Mouse (Mus musculus): Measurements from ENCODE around the gene Trip6.

Trip6 gene

DNA sequence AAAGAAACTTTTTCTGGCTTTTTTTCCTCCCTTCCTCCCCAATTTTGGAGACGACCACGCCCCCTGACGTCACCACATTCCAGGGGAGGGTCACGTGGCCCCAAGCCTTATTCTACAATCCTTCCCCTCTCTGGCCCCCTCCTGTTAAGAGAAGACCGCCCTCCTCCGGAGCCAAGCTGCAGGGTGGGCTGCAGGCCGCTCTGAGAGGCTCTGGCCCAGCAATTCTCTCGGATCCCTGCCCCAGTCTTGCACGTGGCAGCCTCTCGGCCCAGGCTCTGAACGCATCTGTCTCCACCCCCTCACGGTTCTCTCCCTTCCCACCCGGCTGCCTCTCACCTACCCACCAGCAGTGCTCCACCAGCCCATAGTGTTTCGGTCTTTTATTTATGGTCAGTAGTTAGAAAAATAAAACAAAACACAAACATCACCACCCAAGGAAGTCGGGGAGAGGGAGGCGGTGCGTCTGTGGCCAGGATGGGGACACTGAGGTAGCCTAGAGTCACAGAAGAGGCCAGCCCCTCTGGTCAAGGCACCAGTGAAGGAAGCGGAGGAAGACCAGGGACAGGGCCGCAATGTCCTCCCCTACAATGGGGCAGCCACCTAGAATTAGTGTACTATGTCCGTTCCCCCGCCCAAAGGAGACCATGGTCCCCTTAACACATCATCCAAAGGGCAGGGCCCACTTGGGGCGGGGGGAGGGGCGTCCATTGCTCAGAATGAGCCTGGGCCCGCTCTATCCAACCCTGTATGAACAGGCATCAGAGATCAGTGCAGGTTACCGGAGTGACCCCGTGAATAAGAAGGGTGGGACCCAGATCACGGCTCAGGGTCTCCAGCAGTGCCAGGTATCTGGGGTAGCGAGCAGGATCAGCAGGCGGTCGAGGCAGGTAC, at the start of gene Trip6:
Gene Trip6, minus strand, starts transcription at position 212 of the 891 bp plus-strand sequence.
- peak; percentile 96 for DNase-seq (ENCODE audit: extremely low spot score)

DNA sequence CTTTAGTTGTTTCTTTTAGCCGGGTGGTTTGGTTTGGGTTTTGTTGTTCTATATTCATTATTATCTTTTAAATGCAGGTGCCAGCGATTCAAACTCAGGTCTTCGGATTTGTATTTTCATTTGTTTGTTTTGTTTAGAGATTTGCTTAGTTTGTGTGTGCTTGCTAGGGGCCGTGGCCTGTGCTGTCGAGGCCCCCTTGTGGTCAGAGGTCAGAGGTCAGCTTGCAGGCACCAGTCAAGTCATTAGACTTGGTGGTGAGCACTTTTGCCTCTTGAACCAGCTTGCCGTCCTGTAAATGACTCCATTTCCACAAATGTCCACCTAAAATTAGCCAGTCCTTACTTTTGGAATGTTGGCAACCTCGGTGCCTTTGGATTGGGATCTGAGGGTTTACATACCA, 44.2 kb upstream of the Trip6 start:
- DNase-seq (ENCODE audit: extremely low spot score) = peak; percentile 44

- no peak for DNase-seq (ENCODE audit: extremely low spot score)
These were observed 39.9 kb upstream of the Trip6 start for GRCm38 (mm10) chr5:137354091-137354490.

DNA sequence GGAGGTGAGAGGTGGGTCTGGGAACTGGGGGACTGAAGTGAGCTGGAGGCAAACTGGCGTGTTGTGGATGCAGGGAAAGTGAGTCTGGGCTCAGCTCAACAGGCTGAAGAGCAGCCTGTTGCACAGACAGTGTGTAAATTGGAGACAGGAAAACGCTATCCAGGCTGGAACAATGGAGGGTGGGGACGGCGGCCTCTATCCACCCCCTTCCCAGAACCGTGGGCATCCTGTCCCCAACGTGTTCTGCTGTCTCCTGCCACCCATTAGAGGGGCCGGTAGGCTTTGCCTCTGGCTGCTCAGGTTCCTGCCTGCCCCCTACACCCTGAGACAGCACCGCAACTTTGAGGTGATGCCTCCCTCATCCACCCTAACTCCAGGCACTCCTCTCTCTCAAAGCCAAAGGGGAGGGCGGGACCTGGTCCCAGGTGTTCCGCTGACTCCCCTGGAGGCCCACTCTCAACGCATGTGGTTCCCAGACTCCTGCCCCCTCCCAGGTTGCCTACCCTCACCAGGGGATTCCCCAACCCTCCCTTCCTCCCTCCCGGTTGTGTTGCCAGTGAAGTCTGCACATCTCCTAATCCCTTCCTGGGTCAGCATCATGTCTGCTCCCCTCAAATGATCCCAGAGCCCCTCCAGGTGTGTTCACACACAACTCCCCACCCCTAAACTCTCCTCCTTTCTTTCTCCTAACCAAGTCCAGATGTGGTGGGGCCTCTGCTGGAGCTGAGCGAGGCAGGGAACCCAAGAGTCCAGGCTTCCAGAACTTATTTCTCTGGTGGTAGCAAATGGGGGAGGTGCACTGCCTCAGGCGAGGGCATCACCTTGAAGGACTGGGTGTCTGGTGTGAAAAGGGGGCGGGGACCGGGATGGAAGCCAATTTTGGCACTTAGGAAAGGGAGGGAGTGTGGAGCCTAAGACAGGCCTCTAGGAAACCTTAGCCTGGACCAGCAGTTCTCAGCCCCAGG, 38.1 kb upstream of the Trip6 start:
- DNase-seq (ENCODE audit: extremely low spot score) = peak; percentile 14

DNA sequence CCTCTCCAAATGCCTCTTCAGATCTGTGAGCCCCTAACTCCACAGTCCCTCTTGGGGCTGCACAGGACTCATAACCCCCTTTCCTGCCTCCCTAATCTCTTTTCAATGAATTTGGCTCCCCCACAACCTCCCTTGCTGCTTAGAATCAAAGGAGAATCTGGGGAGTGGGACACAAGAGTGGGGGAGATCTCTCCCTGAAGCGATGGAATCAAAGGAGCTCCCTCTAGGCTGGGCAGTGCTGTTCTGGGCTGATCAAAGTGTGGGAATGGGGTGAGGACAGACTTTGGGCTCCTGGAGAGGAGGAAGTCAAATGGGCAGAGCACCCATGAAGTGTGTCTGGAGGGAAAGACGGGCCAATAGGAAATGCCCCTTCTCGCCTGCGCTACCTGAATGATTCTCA, 37.2 kb upstream of the Trip6 start:
- peak; percentile 11 for DNase-seq (ENCODE audit: extremely low spot score)

DNA sequence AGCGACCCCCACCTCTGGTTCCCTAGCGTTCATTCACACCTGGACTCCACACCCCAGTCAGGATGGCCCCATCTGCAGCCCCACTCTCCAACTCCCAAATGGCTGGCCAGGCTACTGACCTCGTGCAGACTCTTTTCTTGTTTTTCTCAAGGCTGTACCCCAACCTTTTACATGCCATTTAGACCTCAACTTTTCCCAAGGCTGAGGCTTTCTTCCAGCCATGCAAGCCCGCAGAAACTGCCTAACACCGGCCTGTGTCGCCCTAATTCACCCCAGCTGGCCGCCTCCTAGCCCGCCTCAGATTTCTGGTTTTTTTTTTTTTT, 36.8 kb upstream of the Trip6 start:
- peak; percentile 53 for DNase-seq (ENCODE audit: extremely low spot score)

- peak; percentile 61 for DNase-seq (ENCODE audit: extremely low spot score)
These were observed 36.2 kb upstream of the Trip6 start for GRCm38 (mm10) chr5:137350205-137351057.

GRCm38 (mm10) chr5:137349384-137350204, 35.4 kb upstream of the Trip6 start, which contains the start of gene Ephb4:
Gene Ephb4 (plus strand): TSS chr5:137350109.
- peak; percentile 98 for DNase-seq (ENCODE audit: extremely low spot score)

DNA sequence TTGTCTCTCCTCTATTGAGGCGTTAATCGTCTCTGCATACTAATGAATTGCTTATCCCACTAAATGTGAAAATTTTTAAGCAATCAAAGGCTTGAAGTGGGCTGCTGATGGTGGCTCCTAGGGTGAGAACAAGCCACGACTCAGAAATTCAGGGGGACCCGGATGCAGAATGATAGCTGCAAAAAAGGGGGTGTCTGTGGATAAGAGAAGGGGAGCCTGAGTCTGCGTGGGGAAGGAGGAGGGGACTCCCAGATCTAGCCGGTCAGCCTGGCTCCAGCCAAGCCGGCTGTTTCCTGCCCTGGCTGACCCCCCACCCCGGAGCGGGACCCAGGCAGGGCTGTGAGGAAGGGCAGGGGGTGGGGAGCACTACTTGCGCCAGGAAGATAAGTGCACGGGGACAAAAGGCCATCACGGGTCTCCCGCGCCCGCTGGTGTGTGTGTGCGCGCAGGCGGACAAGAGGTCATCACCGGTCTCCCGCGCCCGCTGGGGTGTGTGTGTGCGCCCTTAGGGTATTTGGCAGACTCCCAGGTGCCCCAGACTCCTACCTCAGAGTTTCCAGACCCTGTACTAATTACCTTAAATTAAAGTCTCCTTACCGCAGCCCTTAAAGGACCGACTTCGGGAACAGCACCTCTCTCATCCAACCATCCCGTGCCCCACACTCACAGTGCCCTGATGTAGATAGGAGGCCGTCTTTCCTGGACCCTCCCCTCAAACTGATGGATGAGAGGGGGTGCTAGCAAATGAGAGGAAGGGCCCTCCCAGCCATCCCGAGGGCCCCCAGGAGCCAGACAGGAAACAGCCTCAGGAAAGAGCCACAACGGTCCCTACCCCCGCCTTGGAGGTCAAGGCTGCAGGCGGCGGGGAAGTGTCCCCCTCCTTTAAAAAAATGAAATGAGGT, 34.5 kb upstream of the Trip6 start:
- peak; percentile 77 for DNase-seq (ENCODE audit: extremely low spot score)

- peak; percentile 27 for DNase-seq (ENCODE audit: extremely low spot score)
These were observed 33.7 kb upstream of the Trip6 start for GRCm38 (mm10) chr5:137347856-137348255.

DNA sequence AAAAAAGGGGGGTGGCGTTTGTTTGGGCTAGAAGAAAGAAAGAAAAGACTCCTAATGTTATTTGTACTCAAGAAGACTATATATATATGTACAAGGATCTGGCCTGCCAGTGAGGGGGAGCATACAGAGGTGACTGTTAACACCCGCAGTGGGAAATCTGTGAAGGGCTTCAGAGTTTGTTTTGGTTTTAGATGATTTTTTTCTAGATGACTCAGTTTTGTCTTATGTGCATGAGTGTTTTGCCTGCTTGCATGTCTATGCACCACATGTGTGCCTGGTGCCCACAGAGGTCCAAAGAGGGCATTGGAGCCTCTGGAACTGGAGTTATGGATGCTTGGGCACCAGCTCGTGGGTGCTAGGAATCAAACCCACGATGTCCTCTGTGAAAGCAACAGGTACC, 32.8 kb upstream of the Trip6 start:
- no peak for DNase-seq (ENCODE audit: extremely low spot score)

DNA sequence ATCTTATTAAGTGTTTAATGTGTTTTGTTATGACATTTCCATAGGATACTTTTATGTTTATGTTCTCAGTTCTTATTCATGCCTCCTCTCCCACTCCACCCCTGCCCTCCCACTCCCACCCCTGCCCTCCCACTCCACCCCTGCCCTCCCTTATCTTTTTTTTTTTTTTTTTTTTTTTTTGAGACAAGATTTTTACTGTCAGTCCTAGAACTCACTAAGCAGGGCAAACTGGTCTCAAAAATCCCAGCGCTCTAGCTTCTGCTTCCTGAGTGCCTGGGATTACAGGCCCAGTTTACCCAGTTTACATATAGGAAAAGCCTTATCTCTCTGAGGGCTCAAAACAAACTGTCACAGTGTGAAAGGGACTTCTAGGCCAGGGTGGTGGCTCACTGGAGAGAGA, 32.2 kb upstream of the Trip6 start:
- DNase-seq (ENCODE audit: extremely low spot score) = no peak

DNA sequence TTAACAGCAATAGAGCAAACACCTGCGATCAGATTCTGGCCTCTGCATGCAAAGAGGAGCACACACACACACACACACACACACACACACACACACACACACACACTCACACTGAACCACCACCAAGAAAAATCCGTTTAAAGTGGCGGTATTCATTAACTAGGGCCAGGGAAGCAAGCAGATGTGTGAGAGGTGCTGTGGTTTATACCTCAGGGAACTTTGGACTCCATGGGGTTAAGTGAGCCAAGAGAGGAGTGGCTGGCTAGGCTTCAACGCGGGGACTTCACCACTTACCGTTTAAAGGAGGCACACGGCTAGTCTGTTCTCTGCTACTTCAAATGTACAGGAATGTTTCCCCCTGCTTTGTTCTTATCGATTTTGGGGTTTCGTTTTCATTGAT, 31.6 kb upstream of the Trip6 start:
- no peak for DNase-seq (ENCODE audit: extremely low spot score)

GRCm38 (mm10) chr5:137343869-137344268, 29.7 kb upstream of the Trip6 start:
- DNase-seq (ENCODE audit: extremely low spot score) = no peak

DNA sequence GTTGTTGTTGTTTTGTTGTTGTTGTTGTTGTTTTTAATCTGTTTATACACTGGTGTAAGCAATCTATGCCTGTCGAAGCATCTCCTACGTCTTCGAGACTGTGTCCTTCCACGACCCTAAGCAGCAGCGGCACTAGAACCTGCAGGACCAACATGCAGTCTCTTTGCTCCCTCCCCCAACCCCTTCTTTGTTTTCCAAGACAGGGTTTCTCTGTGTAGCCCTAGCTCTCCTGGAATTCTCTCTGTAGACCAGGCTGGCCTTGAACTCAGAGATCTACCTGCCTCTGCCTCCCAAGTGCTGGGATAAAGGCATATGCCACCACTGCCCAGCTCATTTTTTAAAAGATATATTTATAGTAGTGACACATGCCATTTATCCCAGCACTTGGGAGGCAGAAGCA, 29.2 kb upstream of the Trip6 start:
- DNase-seq (ENCODE audit: extremely low spot score) = no peak

DNA sequence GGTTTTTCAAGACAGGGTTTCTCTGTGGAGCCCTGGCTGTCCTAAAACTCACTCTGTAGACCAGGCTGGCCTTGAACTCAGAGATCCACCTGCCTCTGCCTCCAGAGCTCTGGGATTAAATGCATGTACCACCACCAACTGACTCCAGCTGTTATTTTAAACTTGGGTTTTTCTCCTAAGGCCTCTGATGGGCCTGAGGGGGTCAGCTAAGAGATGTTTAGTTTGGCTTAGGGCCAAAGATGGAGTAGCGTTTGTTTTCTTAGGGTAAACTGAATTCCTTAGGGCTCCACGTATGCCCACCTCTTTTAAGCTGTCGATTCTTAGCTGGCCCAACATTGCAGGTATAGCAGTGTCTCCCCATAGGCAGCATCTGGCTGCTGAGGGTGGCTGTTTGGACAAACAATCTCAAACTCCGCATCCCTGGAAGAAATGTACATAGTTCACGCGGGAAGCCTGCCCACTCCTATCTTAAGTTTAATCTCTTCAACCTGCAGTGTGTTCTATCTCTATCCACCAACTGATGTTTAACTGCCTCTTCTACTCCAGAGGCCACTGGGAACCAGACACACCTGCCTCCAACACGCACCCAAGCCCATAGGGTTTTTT, 28.3 kb upstream of the Trip6 start:
- no peak for DNase-seq (ENCODE audit: extremely low spot score)

DNA sequence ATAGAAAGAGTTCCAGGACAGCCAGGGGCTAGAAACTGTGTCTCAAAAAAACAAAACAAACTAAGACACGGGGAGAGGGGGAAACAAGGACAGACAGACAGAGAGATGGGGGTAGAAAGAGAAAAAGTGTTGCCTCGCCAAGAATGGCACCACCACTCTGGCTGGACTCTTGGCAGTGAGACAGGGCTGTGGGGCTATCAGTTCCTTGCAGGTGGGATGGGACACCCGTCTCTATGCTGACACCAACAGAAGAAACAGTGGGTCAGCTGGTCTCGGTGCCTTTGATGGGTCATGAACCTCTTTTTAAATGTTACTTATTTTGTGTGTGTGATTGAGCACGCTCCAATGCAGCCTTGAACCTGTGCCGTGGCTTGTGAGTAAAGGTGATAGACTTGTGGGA, 26.0 kb upstream of the Trip6 start:
- DNase-seq (ENCODE audit: extremely low spot score) = no peak

- DNase-seq (ENCODE audit: extremely low spot score) = peak; percentile 47
These were observed 25.2 kb upstream of the Trip6 start for GRCm38 (mm10) chr5:137339290-137339979.
